Mouse (Mus musculus) small intestine, adult 2 months (tissue): ENCODE results near the gene Phykpl.

Experiments
- CTCF ChIP-seq: fragments of 200-500 bp; IDR thresholded peaks from 2 replicates; pipeline ENCODE4 v1.5.1; 2012; ENCODE audit warnings: low read depth, mild to moderate bottlenecking, control low read depth, inconsistent platforms, low read length, moderate library complexity, mixed read lengths; ENCODE audit not compliant: insufficient replicate concordance, insufficient read length; ENCODE audit errors: extremely low read depth
- POLR2A ChIP-seq: fragments of 200-500 bp; IDR thresholded peaks from 2 replicates; pipeline ENCODE4 v1.6.1; 2012; ENCODE audit warnings: low read depth, mild to moderate bottlenecking, control low read depth, inconsistent platforms, low read length, moderate library complexity

DNA sequence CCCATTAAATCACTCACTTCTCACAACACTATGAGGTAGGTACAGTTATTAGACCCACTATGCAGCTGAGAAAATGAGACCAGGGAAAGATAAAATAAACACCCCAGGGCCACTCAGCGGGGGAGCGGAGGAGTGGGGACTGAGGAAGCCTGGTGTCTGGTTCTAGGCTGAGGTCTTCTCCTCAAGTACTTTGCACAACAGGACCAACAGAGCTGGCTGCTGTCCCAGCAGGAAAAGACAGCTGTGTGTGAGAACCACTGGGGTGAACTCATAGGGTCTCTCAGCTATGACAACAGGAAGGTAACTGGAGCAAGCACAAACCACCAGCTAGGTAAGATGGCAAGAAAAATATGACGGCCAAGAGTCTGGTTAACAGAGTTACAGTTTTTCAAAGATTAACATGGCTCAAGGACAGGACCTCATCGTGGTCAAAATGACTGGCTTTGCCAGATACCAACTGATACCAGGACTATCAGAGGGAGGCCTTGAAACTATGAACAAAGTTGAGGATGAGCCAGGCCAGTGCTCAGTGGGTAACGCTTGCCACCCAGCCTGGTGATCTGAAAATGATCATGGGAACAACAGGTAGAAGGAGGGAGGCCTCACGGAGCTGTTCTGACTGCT, 47.7 kb downstream of the Phykpl start:
- TF ChIP-seq CTCF, result no peak
- TF ChIP-seq POLR2A, result no peak
